Mouse (Mus musculus) erythroblast, embryonic 14.5 days (primary cell): ENCODE results near the gene Nelfb. TPM values are rescaled to one million over a fixed set of nuclear protein-coding genes. Genes with fewer than 3 reads are reported as not detected.

Source experiments
- H3K27me3 ChIP-seq: 2 replicates; pipeline ENCODE4 v1.6.1; 2012; ENCODE audit warnings: inconsistent platforms; ENCODE audit not compliant: control insufficient read depth
- H3K36me3 ChIP-seq: 2 replicates; pipeline ENCODE4 v1.6.1; 2012; ENCODE audit warnings: mild to moderate bottlenecking, inconsistent platforms; ENCODE audit not compliant: control insufficient read depth
- H3K4me1 ChIP-seq: 2 replicates; pipeline ENCODE4 v1.6.1; 2012; ENCODE audit warnings: inconsistent platforms; ENCODE audit not compliant: control insufficient read depth
- H3K4me3 ChIP-seq: replicated peaks from 2 replicates; pipeline ENCODE3; 2012; ENCODE audit warnings: moderate library complexity, mild to moderate bottlenecking, inconsistent platforms
- H3K9me3 ChIP-seq: 2 replicates; pipeline ENCODE4 v1.6.1; 2012; ENCODE audit warnings: low read length, inconsistent platforms, mixed read lengths; ENCODE audit not compliant: control insufficient read depth
- GATA1 ChIP-seq: IDR thresholded peaks from 2 replicates; pipeline ENCODE4 v1.6.1; 2012; ENCODE audit warnings: low read length, inconsistent platforms, mixed read lengths
- TAL1 ChIP-seq: IDR thresholded peaks from 3 replicates; pipeline ENCODE4 v1.6.1; 2012; ENCODE audit warnings: low read length, inconsistent platforms, mixed read lengths
- polyA plus RNA-seq: library from polyadenylated mRNA; stranded (reverse); fragments of >175 nt; gene quantifications from 2 replicates; pipeline ENCODE4 v1.2.3, GENCODE M21; 2012

Nelfb gene
- polyA plus RNA-seq, 1 experiment = 1.8 TPM

DNA sequence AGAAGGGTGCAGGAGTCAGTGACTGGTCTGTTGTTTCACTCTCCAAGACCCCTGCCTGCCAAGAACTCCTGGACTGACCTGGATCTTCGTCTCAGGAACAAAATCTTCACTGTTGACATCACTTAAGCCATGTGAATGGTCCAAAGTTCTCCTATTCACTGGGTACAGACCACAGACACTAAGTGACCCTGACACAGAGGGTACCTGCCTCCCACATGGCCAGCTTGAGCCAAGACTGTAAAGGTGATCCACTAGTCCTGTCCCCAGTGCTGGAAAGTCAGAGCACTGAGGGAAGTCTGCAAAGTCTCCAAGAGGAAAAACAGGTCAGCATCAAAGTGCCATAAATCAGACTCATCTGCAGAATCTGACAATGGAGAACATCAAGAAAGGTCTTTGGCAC lies 3.7 kb downstream of the Nelfb start:
- Histone ChIP-seq H3K36me3 (peaks cover 73% of the 10 kb centered on the region), H3K4me1 (peaks cover 37% of the 10 kb centered on the region), H3K4me3 (no peak overlapping the region), H3K9me3 (no peaks in the 10 kb centered on the region), H3K27me3 (no peaks in the 10 kb centered on the region)
- TF ChIP-seq GATA1 = no peak
- no peak for TF ChIP-seq TAL1

DNA sequence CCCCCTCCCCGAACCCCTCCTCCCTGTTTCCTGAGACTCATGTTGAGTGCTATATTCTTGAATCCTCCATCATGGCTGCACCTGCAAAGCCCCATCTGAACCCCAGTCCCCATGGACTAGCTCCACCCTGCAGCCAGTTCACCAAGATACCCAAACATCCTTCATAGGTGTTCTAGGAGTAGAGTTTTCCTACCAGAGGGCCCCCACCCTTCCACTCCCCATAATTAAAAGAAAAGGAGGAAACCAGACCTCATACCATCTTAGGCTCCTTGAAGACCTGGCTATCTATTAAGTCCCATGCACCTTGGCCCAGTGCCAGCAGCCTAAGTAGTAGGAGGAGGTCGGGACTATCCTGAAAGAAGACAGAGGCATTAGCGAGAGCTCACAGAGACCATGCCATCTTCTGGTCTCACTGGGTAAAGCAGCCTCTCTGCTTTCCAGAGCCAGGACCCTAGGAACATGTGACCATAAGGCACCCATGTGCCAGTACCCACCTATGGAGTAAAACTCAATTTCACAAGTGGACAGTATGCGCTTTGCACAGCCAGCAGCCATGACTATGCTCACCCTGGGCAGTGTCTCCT lies 7.6 kb downstream of the Nelfb start:
- Histone ChIP-seq H3K4me3 (no peak overlapping the region), H3K4me1 (peaks cover 10% of the 10 kb centered on the region), H3K36me3 (peaks cover 98% of the 10 kb centered on the region), H3K27me3 (no peaks in the 10 kb centered on the region), H3K9me3 (no peaks in the 10 kb centered on the region)
- no peak for TF ChIP-seq TAL1
- no peak for TF ChIP-seq GATA1

DNA sequence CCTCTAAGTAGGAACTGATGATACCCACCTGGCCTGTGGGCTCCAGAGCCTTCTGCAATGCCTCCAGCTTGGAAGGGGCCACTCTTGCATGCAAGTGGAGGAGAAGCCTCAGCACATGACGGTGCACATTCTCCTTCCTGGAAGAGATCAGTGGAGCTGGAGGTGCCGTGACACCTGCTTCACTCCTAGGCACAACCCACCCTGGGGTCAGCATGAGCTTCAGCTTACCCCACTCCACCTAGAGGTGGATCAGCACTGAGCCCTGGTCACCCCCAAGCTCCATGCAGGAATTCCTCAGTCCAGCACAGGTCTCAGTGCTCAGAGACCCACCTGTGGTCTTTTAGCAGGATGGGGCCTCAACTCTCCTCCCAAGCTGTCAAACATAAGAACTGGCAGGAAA lies 10.7 kb downstream of the Nelfb start:
- Histone ChIP-seq H3K36me3 (peaks cover 78% of the 10 kb centered on the region), H3K4me3 (no peak overlapping the region), H3K9me3 (no peaks in the 10 kb centered on the region), H3K27me3 (peaks cover under 1% of the 10 kb centered on the region; the same call in 1 of the 2 replicates), H3K4me1 (peaks cover 29% of the 10 kb centered on the region)
- TF ChIP-seq TAL1 (no peak), GATA1 (no peak)

DNA sequence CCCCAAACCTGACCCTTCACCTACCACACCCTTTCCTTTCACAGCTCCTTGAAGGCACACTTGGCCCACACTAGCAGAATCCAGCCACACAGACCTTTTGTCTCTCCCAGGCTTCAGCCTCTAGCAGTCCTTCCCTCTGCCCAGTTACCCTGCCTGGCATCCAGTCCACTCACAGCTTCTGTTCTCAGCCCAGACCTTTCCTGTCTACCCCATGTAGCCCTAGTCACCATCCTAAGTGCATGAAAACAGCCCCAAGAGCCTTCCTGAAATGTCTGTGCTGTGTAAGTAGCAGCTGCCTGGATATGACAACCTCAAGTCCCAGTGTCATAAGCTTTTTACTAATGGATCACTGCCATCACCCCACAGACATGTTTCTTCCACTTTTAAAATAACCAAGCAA lies 13.3 kb downstream of the Nelfb start:
- TF ChIP-seq TAL1 = no peak
- TF ChIP-seq GATA1 = no peak
- Histone ChIP-seq H3K27me3 (peaks cover 7% of the 10 kb centered on the region), H3K4me1 (peaks cover 51% of the 10 kb centered on the region), H3K9me3 (no peaks in the 10 kb centered on the region), H3K36me3 (peaks cover 51% of the 10 kb centered on the region), H3K4me3 (no peak overlapping the region)

DNA sequence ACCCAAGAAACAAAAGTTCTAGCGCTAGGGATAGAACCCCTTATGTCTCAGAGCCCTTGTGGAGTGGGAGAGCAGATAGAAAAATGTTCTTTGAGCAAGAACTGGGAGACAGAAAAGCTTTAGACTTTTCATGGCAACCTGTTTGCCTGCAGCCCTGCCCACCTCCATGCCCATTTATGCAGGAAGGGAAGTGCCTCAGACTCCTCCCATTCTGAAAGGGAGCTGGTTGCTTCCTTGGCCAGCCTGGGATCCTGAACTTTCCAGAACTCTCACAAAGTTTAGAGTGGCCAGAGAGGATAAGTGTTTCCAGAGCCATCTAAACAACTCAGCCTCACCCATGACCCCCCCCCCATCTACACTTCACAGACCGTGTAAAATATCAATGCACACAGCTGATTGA lies 14.1 kb downstream of the Nelfb start:
- H3K4me1 ChIP-seq = peaks cover 51% of the 10 kb centered on the region
- no peak for TF ChIP-seq GATA1
- no peak for TF ChIP-seq TAL1
- no peaks in the 10 kb centered on the region for H3K9me3 ChIP-seq
- peaks cover 7% of the 10 kb centered on the region for H3K27me3 ChIP-seq
- no peak overlapping the region for H3K4me3 ChIP-seq
- H3K36me3 ChIP-seq = peaks cover 43% of the 10 kb centered on the region

DNA sequence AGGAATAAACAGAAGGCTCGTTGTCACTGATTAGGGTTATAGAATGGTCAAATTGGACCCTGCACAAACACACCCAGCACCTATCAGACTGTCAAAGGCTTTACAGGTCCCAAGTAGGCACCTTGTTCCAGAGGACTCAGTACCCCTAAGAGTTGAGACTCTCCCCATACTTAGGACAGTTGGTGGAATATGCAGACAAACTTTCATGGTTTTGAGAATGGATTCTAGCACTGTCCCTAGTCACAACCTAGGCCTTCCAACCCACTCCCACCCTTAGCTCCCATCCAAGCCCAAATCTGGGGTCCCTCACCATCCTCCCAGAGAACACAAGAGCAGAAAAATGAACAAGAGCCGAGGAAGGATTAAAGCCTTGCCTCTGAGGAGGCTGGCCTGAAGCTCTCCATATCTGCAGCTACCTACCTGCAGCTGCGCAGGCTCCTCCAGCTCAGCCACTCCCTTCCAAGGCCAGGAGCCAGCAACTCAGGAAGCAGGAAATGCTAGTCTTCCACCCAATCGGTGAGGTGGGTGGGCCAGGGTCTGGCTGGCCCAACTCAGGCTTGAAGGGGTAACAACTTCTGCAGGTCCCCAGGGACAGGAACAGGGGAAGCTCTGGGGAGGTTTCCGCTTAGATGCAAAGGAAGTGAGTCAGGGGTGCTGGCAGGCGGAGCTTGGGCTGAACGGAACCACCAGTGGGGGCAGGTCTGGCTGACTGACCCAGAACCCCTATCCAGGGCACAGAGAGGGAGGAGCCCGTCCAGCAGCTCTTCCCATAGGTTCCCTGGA lies 14.9 kb downstream of the Nelfb start, which contains the start of gene Tor4a:
TSS of gene Tor4a (minus strand) at position 715 of the 783 bp plus-strand sequence.
- H3K4me1 ChIP-seq = peaks cover 51% of the 10 kb centered on the region
- H3K27me3 ChIP-seq = peaks cover 7% of the 10 kb centered on the region
- no peaks in the 10 kb centered on the region for H3K9me3 ChIP-seq
- TF ChIP-seq TAL1 (no peak), GATA1 (no peak)
- peaks cover 35% of the 10 kb centered on the region for H3K36me3 ChIP-seq
- H3K4me3 ChIP-seq = peak within 1 kb of the TSS; percentile 66

DNA sequence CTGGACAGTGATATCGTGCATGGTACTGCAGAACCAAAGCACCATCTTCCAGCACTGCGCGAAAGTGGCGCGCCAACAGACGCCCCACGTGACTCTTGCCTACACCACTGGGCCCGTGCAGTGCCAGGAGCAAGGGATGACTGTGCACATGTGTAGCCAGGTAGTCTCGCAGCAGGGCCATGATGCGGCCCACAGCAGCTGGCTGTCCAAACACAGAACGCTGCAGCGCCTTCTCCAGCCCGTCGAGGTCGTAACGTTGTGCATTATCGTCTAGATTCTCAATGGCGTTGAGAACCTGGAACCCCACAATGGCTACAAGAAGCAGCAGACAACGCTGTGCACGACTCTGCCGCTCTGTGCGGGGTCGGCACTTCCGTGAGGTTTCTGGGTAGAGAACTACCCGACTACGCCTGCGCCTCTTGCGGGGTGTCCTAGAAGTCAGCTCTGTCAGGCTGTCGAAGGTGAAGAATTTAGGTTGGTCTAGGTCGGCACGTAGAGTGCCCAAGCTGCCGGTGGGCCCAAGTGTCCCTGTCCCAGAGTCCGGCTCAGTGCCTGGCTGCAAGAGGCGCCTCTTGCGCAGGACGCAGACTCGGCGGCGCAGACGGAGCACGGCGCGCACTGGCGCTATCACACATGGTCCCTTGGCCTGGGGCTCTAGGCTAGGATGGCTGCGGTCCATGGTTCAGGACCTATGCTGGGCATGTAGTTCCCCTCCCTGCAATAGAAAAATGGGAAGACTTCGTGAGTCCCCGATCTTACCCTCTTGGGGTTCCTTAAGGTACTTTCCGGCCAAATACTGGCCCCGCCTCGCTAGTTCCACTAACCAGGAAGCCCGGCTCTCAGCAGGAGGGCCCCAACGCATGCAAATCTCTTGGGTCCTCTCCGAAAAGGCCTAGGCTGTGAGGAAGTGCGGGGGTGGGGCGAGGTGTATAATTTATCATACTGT lies 15.8 kb downstream of the Nelfb start:
- H3K27me3 ChIP-seq = peaks cover 7% of the 10 kb centered on the region
- peaks cover 51% of the 10 kb centered on the region for H3K4me1 ChIP-seq
- H3K9me3 ChIP-seq = no peaks in the 10 kb centered on the region
- peak overlapping the region; percentile 66 for H3K4me3 ChIP-seq
- TF ChIP-seq TAL1 = no peak
- no peak for TF ChIP-seq GATA1
- peaks cover 26% of the 10 kb centered on the region for H3K36me3 ChIP-seq

DNA sequence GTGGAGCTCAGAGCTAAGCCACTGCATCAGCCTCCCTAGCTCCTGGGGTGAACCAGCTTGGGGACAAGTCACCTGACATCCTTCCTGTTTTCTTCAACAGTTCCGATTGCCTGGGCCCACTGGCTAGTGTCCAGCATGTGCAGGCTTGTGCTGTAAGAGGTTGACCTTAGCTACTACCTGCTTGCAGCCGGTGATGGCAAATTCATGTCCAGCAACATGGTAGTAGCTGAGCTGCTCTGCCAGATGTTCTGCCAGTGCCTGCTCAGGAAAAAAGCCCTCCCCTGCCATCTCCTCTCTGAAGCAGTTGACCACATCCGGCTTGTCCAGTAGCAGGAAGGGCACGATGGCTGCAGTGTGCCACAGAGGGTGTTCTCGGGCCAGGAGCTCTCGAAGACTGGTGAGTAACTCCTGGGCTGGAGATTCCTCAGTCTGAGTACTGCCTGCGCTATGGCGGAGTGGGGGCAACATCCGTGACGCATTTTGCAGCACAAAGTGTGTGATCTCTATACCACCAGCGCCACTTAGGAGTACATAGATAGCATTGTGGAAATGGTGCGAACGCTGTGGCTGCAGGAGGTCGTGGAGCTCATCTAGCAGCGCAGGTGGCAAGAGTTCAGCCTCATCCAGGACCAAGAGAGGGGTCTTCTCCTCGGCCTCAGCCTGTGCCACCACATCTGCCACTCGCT lies 16.7 kb downstream of the Nelfb start:
- peak overlapping the region; percentile 66 for H3K4me3 ChIP-seq
- TF ChIP-seq TAL1 (no peak), GATA1 (no peak)
- peaks cover 51% of the 10 kb centered on the region for H3K4me1 ChIP-seq
- peaks cover 7% of the 10 kb centered on the region for H3K27me3 ChIP-seq
- H3K36me3 ChIP-seq = peaks cover 18% of the 10 kb centered on the region
- no peaks in the 10 kb centered on the region for H3K9me3 ChIP-seq
